Mouse (Mus musculus): ENCODE data around the gene AU022252. TPM values are rescaled to one million over a fixed set of nuclear protein-coding genes. Genes with fewer than 3 reads are reported as not detected.
"Not testable (repeated sequence)": the region's sequence is repeated elsewhere in the genome, so short reads cannot be mapped to it uniquely, and the experiment has no call there.

AU022252 gene
- polyA plus RNA-seq (2015; fragmentation: Nextera tagmentation; extraction: Ambion mirVana), result 15.6 and 16.9 TPM in 2 replicates

- Histone ChIP-seq H3K27me3 (ENCODE audit: control insufficient read depth, insufficient read depth, low read length) (no peaks in the 10 kb centered on the region), H3K4me1 (replicated peaks; ENCODE audit: control insufficient read depth, insufficient read depth) (no peaks in the 10 kb centered on the region), H3K4me3 (ENCODE audit: low read depth, low read length) (peak within 1 kb of the TSS; percentile 87), H3K9ac (ENCODE audit: low read length) (peak within 1 kb of the TSS; percentile 81), H3K4me2 (replicated peaks; ENCODE audit: low read depth) (peak within 1 kb of the TSS; percentile 89), H3K27ac (replicated peaks) (peak within 1 kb of the TSS; percentile 76), H3K36me3 (ENCODE audit: control insufficient read depth, insufficient read depth, low read length) (no peaks in the 10 kb centered on the region; the same call in 1 of the 2 replicates), H3K9me3 (ENCODE audit: control insufficient read depth, low read length) (no peaks in the 10 kb centered on the region)
- ATAC-seq (ENCODE audit: low FRiP score, low TSS enrichment), result peak; percentile 98
- DNase-seq (ENCODE audit: low spot score), result peak; percentile 97
- TF ChIP-seq EP300 (optimal IDR thresholded peaks at IDR 0.05) (no peak), CTCF (IDR thresholded peaks at IDR 0.05; ENCODE audit: low read depth) (no peak)
- under 1% methylated on average over 57 of the region's 71 CpGs for WGBS
Observed at GRCm38 (mm10) chr4:119232410-119233255, at the start of gene AU022252, which contains the start of gene P3h1. Gene AU022252, minus strand, starts transcription at chr4:119232712. Gene P3h1, plus strand, starts transcription at chr4:119232915.

- H3K9ac ChIP-seq (ENCODE audit: low read length); H3K9me3 ChIP-seq (ENCODE audit: control insufficient read depth, low read length); ATAC-seq (ENCODE audit: low FRiP score, low TSS enrichment); H3K4me3 ChIP-seq (ENCODE audit: low read depth, low read length); H3K27me3 ChIP-seq (ENCODE audit: control insufficient read depth, insufficient read depth, low read length); DNase-seq (ENCODE audit: low spot score); H3K27ac ChIP-seq (replicated peaks); H3K4me1 ChIP-seq (replicated peaks; ENCODE audit: control insufficient read depth, insufficient read depth); H3K4me2 ChIP-seq (replicated peaks; ENCODE audit: low read depth): not testable (repeated sequence)
- 78% methylated on average over 15 of the region's 15 CpGs for WGBS
- peaks cover 21% of the 10 kb centered on the region for H3K36me3 ChIP-seq (ENCODE audit: control insufficient read depth, insufficient read depth, low read length)
Observed at GRCm38 (mm10) chr4:119278784-119279183, 46.3 kb upstream of the AU022252 start.

GRCm38 (mm10) chr4:119275726-119276125 lies 43.2 kb upstream of the AU022252 start:
- Histone ChIP-seq H3K4me2 (replicated peaks; ENCODE audit: low read depth) (no peak overlapping the region), H3K9me3 (ENCODE audit: control insufficient read depth, low read length) (no peaks in the 10 kb centered on the region), H3K36me3 (ENCODE audit: control insufficient read depth, insufficient read depth, low read length) (peaks cover 10% of the 10 kb centered on the region; the same call in 1 of the 2 replicates), H3K27ac (replicated peaks) (peak overlapping the region; percentile 74), H3K4me3 (ENCODE audit: low read depth, low read length) (no peak overlapping the region), H3K9ac (ENCODE audit: low read length) (no peak overlapping the region), H3K27me3 (ENCODE audit: control insufficient read depth, insufficient read depth, low read length) (no peaks in the 10 kb centered on the region), H3K4me1 (replicated peaks; ENCODE audit: control insufficient read depth, insufficient read depth) (no peaks in the 10 kb centered on the region)
- TF ChIP-seq CTCF (IDR thresholded peaks at IDR 0.05; ENCODE audit: low read depth) (no peak), EP300 (optimal IDR thresholded peaks at IDR 0.05) (no peak)
- ATAC-seq (ENCODE audit: low FRiP score, low TSS enrichment) (no peak), DNase-seq (ENCODE audit: low spot score) (no peak)
- 74% methylated on average over 2 of the region's 2 CpGs for WGBS

GRCm38 (mm10) chr4:119275226-119275625 lies 42.7 kb upstream of the AU022252 start:
- Histone ChIP-seq H3K4me2 (replicated peaks; ENCODE audit: low read depth) (no peak overlapping the region), H3K36me3 (ENCODE audit: control insufficient read depth, insufficient read depth, low read length) (peaks cover 10% of the 10 kb centered on the region; the same call in 1 of the 2 replicates), H3K4me3 (ENCODE audit: low read depth, low read length) (no peak overlapping the region), H3K4me1 (replicated peaks; ENCODE audit: control insufficient read depth, insufficient read depth) (no peaks in the 10 kb centered on the region), H3K27me3 (ENCODE audit: control insufficient read depth, insufficient read depth, low read length) (no peaks in the 10 kb centered on the region), H3K9ac (ENCODE audit: low read length) (no peak overlapping the region), H3K27ac (replicated peaks) (peak overlapping the region; percentile 74), H3K9me3 (ENCODE audit: control insufficient read depth, low read length) (no peaks in the 10 kb centered on the region)
- WGBS, result 52% methylated on average over 2 of the region's 2 CpGs
- no peak; the same call in 1 of the 2 replicates for TF ChIP-seq CTCF (IDR thresholded peaks at IDR 0.05; ENCODE audit: low read depth)
- no peak for TF ChIP-seq EP300 (optimal IDR thresholded peaks at IDR 0.05)
- ATAC-seq (ENCODE audit: low FRiP score, low TSS enrichment) (peak; percentile 46; the same call in 1 of the 2 replicates), DNase-seq (ENCODE audit: low spot score) (no peak)

GRCm38 (mm10) chr4:119274627-119275026 lies 42.1 kb upstream of the AU022252 start:
- no peak overlapping the region for H3K4me2 ChIP-seq (replicated peaks; ENCODE audit: low read depth)
- H3K4me1 ChIP-seq (replicated peaks; ENCODE audit: control insufficient read depth, insufficient read depth), result no peaks in the 10 kb centered on the region
- TF ChIP-seq CTCF (IDR thresholded peaks at IDR 0.05; ENCODE audit: low read depth) (no peak), EP300 (optimal IDR thresholded peaks at IDR 0.05) (no peak)
- H3K4me3 ChIP-seq (ENCODE audit: low read depth, low read length), result no peak overlapping the region
- H3K36me3 ChIP-seq (ENCODE audit: control insufficient read depth, insufficient read depth, low read length), result peaks cover 10% of the 10 kb centered on the region; the same call in 1 of the 2 replicates
- H3K27me3 ChIP-seq (ENCODE audit: control insufficient read depth, insufficient read depth, low read length), result no peaks in the 10 kb centered on the region
- peak overlapping the region; percentile 74; the same call in 1 of the 2 replicates for H3K27ac ChIP-seq (replicated peaks)
- H3K9ac ChIP-seq (ENCODE audit: low read length), result no peak overlapping the region
- WGBS, result 76% methylated on average over 1 of the region's 1 CpGs
- DNase-seq (ENCODE audit: low spot score) (no peak), ATAC-seq (ENCODE audit: low FRiP score, low TSS enrichment) (peak; percentile 78)
- no peaks in the 10 kb centered on the region for H3K9me3 ChIP-seq (ENCODE audit: control insufficient read depth, low read length)

GRCm38 (mm10) chr4:119266606-119267005 lies 34.1 kb upstream of the AU022252 start:
- ATAC-seq (ENCODE audit: low FRiP score, low TSS enrichment) (no peak), DNase-seq (ENCODE audit: low spot score) (no peak)
- H3K27me3 ChIP-seq (ENCODE audit: control insufficient read depth, insufficient read depth, low read length), result no peaks in the 10 kb centered on the region
- H3K4me3 ChIP-seq (ENCODE audit: low read depth, low read length), result no peak overlapping the region
- H3K4me2 ChIP-seq (replicated peaks; ENCODE audit: low read depth), result no peak overlapping the region
- H3K36me3 ChIP-seq (ENCODE audit: control insufficient read depth, insufficient read depth, low read length), result 0 out of 2 replicates have a peak, but pooled peaks cover 2% of the 10 kb centered on the region
- 57% methylated on average over 13 of the region's 13 CpGs for WGBS
- H3K9me3 ChIP-seq (ENCODE audit: control insufficient read depth, low read length), result no peaks in the 10 kb centered on the region
- H3K9ac ChIP-seq (ENCODE audit: low read length), result no peak overlapping the region
- no peaks in the 10 kb centered on the region for H3K4me1 ChIP-seq (replicated peaks; ENCODE audit: control insufficient read depth, insufficient read depth)
- no peak overlapping the region for H3K27ac ChIP-seq (replicated peaks)
- no peak for TF ChIP-seq CTCF (IDR thresholded peaks at IDR 0.05; ENCODE audit: low read depth)
- TF ChIP-seq EP300 (optimal IDR thresholded peaks at IDR 0.05), result no peak
